Mouse (Mus musculus) kidney, postnatal 0 days (tissue): ENCODE results near the gene Ihh. TPM values are rescaled to one million over a fixed set of nuclear protein-coding genes. Genes with fewer than 3 reads are reported as not detected.

Source experiments
- ATAC-seq: fragments of 200-750 bp; cut with Nextera tagmentation; replicated peaks from 2 replicates; pipeline ENCODE4 v1.8.0; 2017; ENCODE audit warnings: low read depth, moderate number of reproducible peaks, moderate TSS enrichment, moderate library complexity; ENCODE audit not compliant: low FRiP score
- DNase-seq: peaks from one replicate; pipeline ENCODE4 v3.0.0-alpha.2; 2016; ENCODE audit warnings: low spot score
- H3K27ac ChIP-seq: fragments of 300-500 bp; sonication (generic); 2 replicates; pipeline ENCODE4 v1.5.1; 2014; ENCODE audit warnings: mild to moderate bottlenecking
- H3K27me3 ChIP-seq: fragments of 300-500 bp; sonication (generic); 2 replicates; pipeline ENCODE4 v1.6.1; 2014; ENCODE audit warnings: low read length, mixed read lengths; ENCODE audit not compliant: insufficient read depth
- H3K36me3 ChIP-seq: fragments of 300-500 bp; sonication (generic); 2 replicates; pipeline ENCODE4 v1.6.1; 2014; ENCODE audit warnings: low read length, mixed read lengths; ENCODE audit not compliant: insufficient read depth
- H3K4me1 ChIP-seq: fragments of 300-500 bp; sonication (generic); replicated peaks from 2 replicates; pipeline ENCODE4 v1.6.1; 2014; ENCODE audit warnings: antibody characterized with exemption, low read length, mixed read lengths; ENCODE audit not compliant: insufficient read depth
- H3K4me2 ChIP-seq: fragments of 300-500 bp; sonication (generic); 2 replicates; pipeline ENCODE4 v1.6.1; 2014; ENCODE audit warnings: mild to moderate bottlenecking, low read length, moderate library complexity, mixed read lengths
- H3K4me3 ChIP-seq: fragments of 300-500 bp; sonication (generic); replicated peaks from 2 replicates; pipeline ENCODE4 v1.5.1; 2014; ENCODE audit warnings: low read depth, low read length
- H3K9ac ChIP-seq: fragments of 300-500 bp; sonication (generic); 2 replicates; pipeline ENCODE4 v1.6.1; 2014; ENCODE audit warnings: low read depth, low read length
- H3K9me3 ChIP-seq: fragments of 300-500 bp; sonication (generic); replicated peaks from 2 replicates; pipeline ENCODE4 v1.6.1; 2016; ENCODE audit warnings: low read length, inconsistent platforms, mixed read lengths
- CTCF ChIP-seq: IDR thresholded peaks from 2 replicates; pipeline ENCODE4 v1.5.1; 2016; ENCODE audit warnings: antibody characterized with exemption, low read depth, mild to moderate bottlenecking, moderate library complexity
- WGBS: fragments of 180-500 bp; shearing (Covaris S2); extraction: QIAGEN DNeasy Blood & Tissue Kit; methylation state at CpG from one replicate; pipeline ENCODE4 v1.1.7; 2014; 5-methylcytosine and 5-hydroxymethylcytosine counted together
- polyA plus RNA-seq: library from polyadenylated mRNA; unstranded; fragments of >200 nt; fragmentation: Nextera tagmentation; extraction: Ambion mirVana; gene quantifications from 2 replicates; pipeline ENCODE4 v1.2.1, GENCODE M21; 2015

The Ihh gene
- polyA plus RNA-seq, 1 experiment from 2014 or later: 6.9 TPM

DNA sequence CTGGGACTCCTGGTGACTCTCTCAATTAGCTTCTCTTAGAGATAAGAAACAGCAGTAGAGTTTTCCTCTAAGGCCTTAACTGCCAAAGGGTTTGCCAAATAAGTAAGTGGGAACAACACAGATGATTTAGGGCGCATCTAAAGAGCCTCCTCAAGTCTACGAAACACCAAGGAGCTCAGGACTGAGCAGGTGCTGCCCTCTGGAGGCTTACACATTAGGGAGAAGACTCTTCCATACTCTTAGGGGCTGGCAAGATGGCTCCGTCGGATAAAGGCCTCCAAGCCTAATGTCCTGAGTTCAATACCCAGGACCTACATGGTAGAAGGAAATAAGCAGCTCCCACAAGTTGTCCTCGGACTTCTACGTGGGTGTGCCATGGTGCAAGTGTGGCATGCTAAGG lies 22.1 kb upstream of the Ihh start:
- Histone ChIP-seq H3K9ac (no peak overlapping the region), H3K4me2 (no peak overlapping the region), H3K27ac (no peak overlapping the region), H3K4me1 (no peaks in the 10 kb centered on the region), H3K4me3 (no peak overlapping the region), H3K27me3 (no peaks in the 10 kb centered on the region), H3K9me3 (no peaks in the 10 kb centered on the region), H3K36me3 (no peaks in the 10 kb centered on the region)
- DNase-seq: no peak
- no peak for ATAC-seq
- TF ChIP-seq CTCF: peak; percentile 51
- 83% methylated on average over 6 of the region's 6 CpGs for WGBS

- H3K4me2 ChIP-seq: no peak overlapping the region
- H3K4me3 ChIP-seq: no peak overlapping the region
- peak overlapping the region; percentile 48; the same call in 1 of the 2 replicates for H3K27ac ChIP-seq
- TF ChIP-seq CTCF: no peak
- H3K9ac ChIP-seq: no peak overlapping the region
- no peaks in the 10 kb centered on the region for H3K36me3 ChIP-seq
- 44% methylated on average over 4 of the region's 4 CpGs for WGBS
- no peaks in the 10 kb centered on the region for H3K9me3 ChIP-seq
- no peak for DNase-seq
- H3K4me1 ChIP-seq: no peaks in the 10 kb centered on the region
- peak; percentile 80 for ATAC-seq
- no peaks in the 10 kb centered on the region for H3K27me3 ChIP-seq
These were observed 20.0 kb upstream of the Ihh start for GRCm38 (mm10) chr1:74971353-74972050.

GRCm38 (mm10) chr1:74967962-74968580 lies 16.6 kb upstream of the Ihh start:
- Histone ChIP-seq H3K9ac (no peak overlapping the region), H3K36me3 (no peaks in the 10 kb centered on the region), H3K27ac (peak overlapping the region; percentile 64), H3K9me3 (no peaks in the 10 kb centered on the region), H3K4me1 (peaks cover 6% of the 10 kb centered on the region), H3K27me3 (no peaks in the 10 kb centered on the region), H3K4me3 (no peak overlapping the region), H3K4me2 (no peak overlapping the region)
- WGBS: 34% methylated on average over 8 of the region's 8 CpGs
- peak; percentile 40; the same call in 1 of the 2 replicates for ATAC-seq
- DNase-seq: no peak
- TF ChIP-seq CTCF: no peak

GRCm38 (mm10) chr1:74964494-74965215 lies 13.2 kb upstream of the Ihh start:
- no peaks in the 10 kb centered on the region for H3K27me3 ChIP-seq
- H3K9ac ChIP-seq: no peak overlapping the region
- peak overlapping the region; percentile 1 for H3K4me3 ChIP-seq
- TF ChIP-seq CTCF: peak; percentile 85
- DNase-seq (peak; percentile 95), ATAC-seq (peak; percentile 77)
- peak overlapping the region; percentile 45 for H3K4me2 ChIP-seq
- peaks cover 6% of the 10 kb centered on the region for H3K4me1 ChIP-seq
- H3K9me3 ChIP-seq: no peaks in the 10 kb centered on the region
- WGBS: 5% methylated on average over 16 of the region's 16 CpGs
- H3K27ac ChIP-seq: no peak overlapping the region
- no peaks in the 10 kb centered on the region for H3K36me3 ChIP-seq

- Histone ChIP-seq H3K4me2 (no peak overlapping the region), H3K4me3 (no peak overlapping the region), H3K4me1 (peaks cover 6% of the 10 kb centered on the region), H3K36me3 (no peaks in the 10 kb centered on the region), H3K9me3 (no peaks in the 10 kb centered on the region), H3K27me3 (no peaks in the 10 kb centered on the region), H3K27ac (no peak overlapping the region), H3K9ac (no peak overlapping the region)
- DNase-seq (no peak), ATAC-seq (no peak)
- no peak for TF ChIP-seq CTCF
- 87% methylated on average over 5 of the region's 5 CpGs for WGBS
These were observed 11.4 kb upstream of the Ihh start for GRCm38 (mm10) chr1:74962853-74963227.

DNA sequence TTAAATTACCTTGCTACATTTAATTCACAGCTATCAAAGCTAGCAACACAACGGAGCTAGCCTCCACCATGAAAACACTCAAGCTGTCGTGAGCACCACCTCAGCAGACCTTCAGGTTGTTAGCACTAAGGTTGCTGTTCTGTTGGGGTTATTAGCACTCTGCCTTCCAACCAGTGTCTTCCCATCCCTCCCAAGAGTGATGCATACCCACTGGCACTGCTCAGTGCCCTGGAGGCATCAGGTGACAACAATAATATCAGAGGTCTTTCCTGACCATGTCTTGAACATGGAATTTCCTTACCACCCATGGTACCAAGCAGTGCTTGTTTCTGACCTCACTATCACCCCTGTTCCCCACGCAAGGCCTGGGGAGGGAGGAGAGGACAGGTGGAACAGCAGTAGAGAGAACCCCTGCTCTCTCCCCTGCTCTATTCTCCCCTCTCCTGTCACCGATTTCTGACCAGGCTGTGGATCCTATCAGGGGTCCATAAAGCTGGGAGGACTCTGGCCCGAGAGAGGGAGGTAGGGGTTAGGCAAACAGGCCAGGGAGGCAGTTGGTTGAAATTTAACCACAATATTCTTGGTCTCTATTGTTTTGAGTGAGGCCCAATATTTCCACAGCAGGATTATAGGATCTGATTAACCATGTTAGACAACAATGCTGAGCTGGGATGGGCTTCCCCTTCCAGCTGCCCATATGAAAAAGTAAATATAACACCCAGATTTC lies 10.8 kb upstream of the Ihh start:
- no peak for ATAC-seq
- 0 out of 2 replicates have a peak overlapping the region, but pooled peaks have one; percentile 2 for H3K27ac ChIP-seq
- DNase-seq: no peak
- H3K27me3 ChIP-seq: no peaks in the 10 kb centered on the region
- TF ChIP-seq CTCF: no peak
- WGBS: 55% methylated on average over 5 of the region's 5 CpGs
- H3K36me3 ChIP-seq: no peaks in the 10 kb centered on the region
- no peaks in the 10 kb centered on the region for H3K9me3 ChIP-seq
- H3K4me3 ChIP-seq: no peak overlapping the region
- H3K4me2 ChIP-seq: no peak overlapping the region
- H3K4me1 ChIP-seq: peaks cover 6% of the 10 kb centered on the region
- no peak overlapping the region for H3K9ac ChIP-seq
